Mouse (Mus musculus) intestine, postnatal 0 days (tissue): ENCODE data around the gene Mllt10. TPM values are rescaled to one million over a fixed set of nuclear protein-coding genes. Genes with fewer than 3 reads are reported as not detected.

Experiments
- ATAC-seq: fragments of 200-750 bp; cut with Nextera tagmentation; 2 replicates; pipeline ENCODE4 v1.8.0; 2017; ENCODE audit warnings: mild to moderate bottlenecking, moderate TSS enrichment, moderate library complexity
- H3K27ac ChIP-seq: fragments of 300-500 bp; sonication (generic); 2 replicates; pipeline ENCODE4 v1.5.1; 2014; ENCODE audit warnings: mild to moderate bottlenecking, low read depth, low read length, moderate library complexity
- H3K27me3 ChIP-seq: fragments of 300-500 bp; sonication (generic); replicated peaks from 2 replicates; pipeline ENCODE4 v1.6.1; 2014; ENCODE audit warnings: low read length, mixed read lengths; ENCODE audit not compliant: control insufficient read depth, insufficient read depth
- H3K36me3 ChIP-seq: fragments of 300-500 bp; sonication (generic); 2 replicates; pipeline ENCODE4 v1.6.1; 2014; ENCODE audit warnings: mild to moderate bottlenecking, moderate library complexity; ENCODE audit not compliant: control insufficient read depth, insufficient read depth
- H3K4me1 ChIP-seq: fragments of 300-500 bp; sonication (generic); replicated peaks from 2 replicates; pipeline ENCODE4 v1.6.1; 2014; ENCODE audit warnings: antibody characterized with exemption, low read length, mixed read lengths; ENCODE audit not compliant: control insufficient read depth, insufficient read depth
- H3K4me2 ChIP-seq: fragments of 300-500 bp; sonication (generic); replicated peaks from 2 replicates; pipeline ENCODE4 v1.6.1; 2014; ENCODE audit warnings: low read depth, mild to moderate bottlenecking, moderate library complexity
- H3K4me3 ChIP-seq: fragments of 300-500 bp; sonication (generic); 2 replicates; pipeline ENCODE4 v1.5.1; 2014; ENCODE audit warnings: low read depth, low read length
- H3K9ac ChIP-seq: fragments of 300-500 bp; sonication (generic); 2 replicates; pipeline ENCODE4 v1.6.1; 2014; ENCODE audit warnings: mild to moderate bottlenecking, low read depth, low read length
- H3K9me3 ChIP-seq: fragments of 300-500 bp; sonication (generic); 2 replicates; pipeline ENCODE4 v1.6.1; 2016; ENCODE audit warnings: mixed run types; ENCODE audit not compliant: control insufficient read depth
- CTCF ChIP-seq: sonication (generic); IDR thresholded peaks from 2 replicates; pipeline ENCODE4 v1.5.1; 2016; ENCODE audit warnings: low read depth, mild to moderate bottlenecking, control low read depth, antibody characterized with exemption, moderate library complexity
- WGBS: fragments of 180-500 bp; shearing (Covaris S2); extraction: QIAGEN DNeasy Blood & Tissue Kit; methylation state at CpG from one replicate; pipeline ENCODE4 v1.1.7; 2014; 5-methylcytosine and 5-hydroxymethylcytosine counted together
- polyA plus RNA-seq: library from polyadenylated mRNA; unstranded; fragments of >200 nt; fragmentation: Nextera tagmentation; extraction: Ambion mirVana; gene quantifications from 2 replicates; pipeline ENCODE4 v1.2.1, GENCODE M21; 2015

Mllt10 gene
- polyA plus RNA-seq, 1 experiment from 2014 or later, result 22.6 TPM

DNA sequence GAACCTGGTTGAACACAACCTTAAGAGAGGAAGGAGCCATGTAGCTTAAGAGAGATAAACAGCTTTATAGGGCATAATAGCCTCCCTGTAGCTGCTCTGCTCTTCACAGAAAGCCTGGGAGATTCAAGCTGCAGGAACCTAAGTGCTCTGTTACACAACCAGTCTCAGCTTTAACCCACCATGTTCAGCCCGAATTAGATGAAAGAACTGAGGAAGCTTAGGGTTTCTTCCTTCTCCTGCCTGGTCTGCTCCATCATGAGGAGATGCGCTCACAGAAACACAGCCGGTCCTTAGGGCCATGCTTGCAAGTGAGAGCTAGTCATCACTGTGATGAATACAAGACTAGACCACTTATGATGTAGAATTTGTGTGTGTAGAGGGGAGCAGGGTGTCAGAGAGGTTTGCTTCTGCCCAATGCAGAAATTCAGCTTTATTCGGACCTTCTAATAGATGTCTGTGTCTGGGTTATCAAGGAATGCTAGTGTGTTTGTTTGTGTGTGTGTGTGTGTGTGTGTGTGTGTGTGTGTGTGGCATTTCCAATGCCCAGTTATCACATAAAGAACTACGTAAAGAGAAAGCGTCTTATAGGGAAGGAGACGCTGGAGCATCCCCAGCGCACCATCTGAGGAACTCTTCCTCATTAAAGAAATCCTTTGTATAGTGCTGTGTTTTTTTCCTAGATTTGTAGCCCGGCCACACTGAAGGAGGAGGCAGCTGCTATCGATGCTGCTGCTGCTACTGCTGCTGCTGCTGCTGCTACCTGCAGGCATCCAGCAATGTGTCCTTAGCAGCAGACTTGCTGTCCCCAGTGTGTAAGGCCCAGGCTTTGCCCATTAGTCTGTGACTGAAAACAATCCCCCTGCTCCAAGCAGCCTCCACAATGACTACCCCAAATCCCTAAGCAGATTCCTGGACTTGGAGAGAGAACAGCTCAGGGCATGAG, 21.6 kb upstream of the Mllt10 start:
- 84% methylated on average over 10 of the region's 10 CpGs for WGBS
- no peak for ATAC-seq
- no peak overlapping the region for H3K9ac ChIP-seq
- H3K4me2 ChIP-seq, result no peak overlapping the region
- no peaks in the 10 kb centered on the region for H3K9me3 ChIP-seq
- no peak overlapping the region for H3K27ac ChIP-seq
- no peaks in the 10 kb centered on the region for H3K36me3 ChIP-seq
- H3K4me1 ChIP-seq, result peaks cover 11% of the 10 kb centered on the region
- no peak overlapping the region for H3K4me3 ChIP-seq
- TF ChIP-seq CTCF, result no peak
- H3K27me3 ChIP-seq, result no peaks in the 10 kb centered on the region

GRCm38 (mm10) chr2:18034371-18035250, 20.4 kb upstream of the Mllt10 start:
- H3K9ac ChIP-seq, result no peak overlapping the region
- H3K27ac ChIP-seq, result no peak overlapping the region
- no peaks in the 10 kb centered on the region for H3K27me3 ChIP-seq
- no peak for ATAC-seq
- H3K4me1 ChIP-seq, result peaks cover 12% of the 10 kb centered on the region
- no peak overlapping the region for H3K4me3 ChIP-seq
- H3K9me3 ChIP-seq, result no peaks in the 10 kb centered on the region
- WGBS, result 88% methylated on average over 10 of the region's 10 CpGs
- no peaks in the 10 kb centered on the region for H3K36me3 ChIP-seq
- no peak overlapping the region for H3K4me2 ChIP-seq
- no peak for TF ChIP-seq CTCF

DNA sequence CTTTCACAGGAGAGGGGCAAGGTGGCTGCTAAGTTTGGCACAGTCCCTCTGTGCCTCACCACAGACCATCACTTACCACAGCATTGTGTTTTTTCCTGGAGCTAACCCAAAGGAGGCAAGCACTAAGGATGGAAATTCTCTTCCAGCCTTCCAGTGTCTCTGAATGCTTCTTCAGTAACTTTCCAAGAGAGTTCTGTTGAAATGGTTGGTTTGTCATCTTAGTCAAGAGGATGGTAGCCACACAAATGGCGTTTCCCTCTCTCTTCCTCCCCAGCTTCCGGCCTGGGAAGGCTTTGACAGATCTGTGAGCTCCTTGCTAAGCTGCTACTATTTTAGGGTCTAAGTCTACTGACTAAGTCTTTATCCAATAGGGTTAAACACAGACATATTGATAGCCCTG, 17.5 kb upstream of the Mllt10 start, which contains the start of gene A930004D18Rik:
A930004D18Rik (minus strand) TSS at position 247 of the 400 bp plus-strand sequence.
- Histone ChIP-seq H3K4me2 (no peak within 1 kb of the TSS), H3K36me3 (no peaks in the 10 kb centered on the region), H3K4me3 (no peak within 1 kb of the TSS), H3K27me3 (no peaks in the 10 kb centered on the region), H3K9me3 (no peaks in the 10 kb centered on the region), H3K27ac (no peak within 1 kb of the TSS), H3K4me1 (peaks cover 6% of the 10 kb centered on the region; the same call in 1 of the 2 replicates), H3K9ac (no peak within 1 kb of the TSS)
- 80% methylated on average over 2 of the region's 2 CpGs for WGBS
- ATAC-seq, result no peak
- TF ChIP-seq CTCF, result no peak

GRCm38 (mm10) chr2:18038141-18038752, 16.8 kb upstream of the Mllt10 start:
- H3K27me3 ChIP-seq, result no peaks in the 10 kb centered on the region
- H3K9me3 ChIP-seq, result no peaks in the 10 kb centered on the region
- 80% methylated on average over 3 of the region's 3 CpGs for WGBS
- H3K4me2 ChIP-seq, result no peak overlapping the region
- H3K4me1 ChIP-seq, result peaks cover 6% of the 10 kb centered on the region; the same call in 1 of the 2 replicates
- no peaks in the 10 kb centered on the region for H3K36me3 ChIP-seq
- H3K4me3 ChIP-seq, result no peak overlapping the region
- no peak for ATAC-seq
- no peak overlapping the region for H3K9ac ChIP-seq
- no peak for TF ChIP-seq CTCF
- H3K27ac ChIP-seq, result no peak overlapping the region

GRCm38 (mm10) chr2:18038895-18039371, 16.1 kb upstream of the Mllt10 start:
- no peak for TF ChIP-seq CTCF
- Histone ChIP-seq H3K4me1 (peaks cover 6% of the 10 kb centered on the region; the same call in 1 of the 2 replicates), H3K9ac (no peak overlapping the region), H3K4me2 (no peak overlapping the region; the same call in 1 of the 2 replicates), H3K27ac (no peak overlapping the region), H3K9me3 (no peaks in the 10 kb centered on the region), H3K4me3 (no peak overlapping the region), H3K36me3 (no peaks in the 10 kb centered on the region), H3K27me3 (no peaks in the 10 kb centered on the region)
- ATAC-seq, result no peak
- 82% methylated on average over 10 of the region's 10 CpGs for WGBS
